Mouse (Mus musculus) heart, adult 2 months (tissue): ENCODE measurements around the gene Gm37240. TPM values are rescaled to one million over a fixed set of nuclear protein-coding genes. Genes with fewer than 3 reads are reported as not detected.
A peak's percentile ranks its signal among the peaks of the same experiment; 100 is the strongest.

Experiments
- DNase-seq, 2 experiments: peaks; one replicate each; pipeline ENCODE4 v3.0.0; 2021
- H3K27ac ChIP-seq: fragments of 200-600 bp; 2 replicates; pipeline ENCODE4 v1.8.1; 2022
- H3K27me3 ChIP-seq: fragments of 200-500 bp; 2 replicates; pipeline ENCODE4 v1.6.1; 2012; ENCODE audit warnings: mild to moderate bottlenecking, low read length, inconsistent platforms, mixed read lengths; ENCODE audit not compliant: control insufficient read depth, insufficient read depth
- H3K36me3 ChIP-seq: fragments of 200-500 bp; 2 replicates; pipeline ENCODE4 v1.6.1; 2012; ENCODE audit warnings: low read length, inconsistent platforms; ENCODE audit not compliant: control insufficient read depth, insufficient read depth
- H3K4me1 ChIP-seq: fragments of 200-500 bp; 2 replicates; pipeline ENCODE4 v1.6.1; 2011; ENCODE audit warnings: low read length; ENCODE audit not compliant: control insufficient read depth, insufficient read depth
- H3K4me3 ChIP-seq: fragments of 200-600 bp; 2 replicates; pipeline ENCODE4 v1.8.1; 2022
- H3K79me2 ChIP-seq: fragments of 200-500 bp; replicated peaks from 2 replicates; pipeline ENCODE4 v1.6.1; 2012; ENCODE audit warnings: mild to moderate bottlenecking, inconsistent platforms, low read length, moderate library complexity, mixed read lengths; ENCODE audit not compliant: control insufficient read depth, insufficient read depth
- H3K9ac ChIP-seq: fragments of 200-500 bp; 2 replicates; pipeline ENCODE4 v1.6.1; 2012; ENCODE audit warnings: low read depth, mild to moderate bottlenecking, control low read depth, inconsistent platforms, low read length, mixed read lengths
- CTCF ChIP-seq: fragments of 200-600 bp; IDR thresholded peaks from 2 replicates; pipeline ENCODE4 v1.8.1; 2022; ENCODE audit warnings: antibody characterized with exemption, mild to moderate bottlenecking, moderate library complexity
- EP300 ChIP-seq: fragments of 200-500 bp; IDR thresholded peaks from 2 replicates; pipeline ENCODE4 v1.6.1; 2011; ENCODE audit warnings: low read depth, low read length, control low read depth; ENCODE audit not compliant: insufficient read depth
- POLR2A ChIP-seq: fragments of 200-500 bp; IDR thresholded peaks from 2 replicates; pipeline ENCODE4 v1.6.1; 2011; ENCODE audit warnings: mild to moderate bottlenecking, low read depth, low read length, control low read depth; ENCODE audit not compliant: insufficient read depth
- WGBS: fragments of 180-500 bp; shearing (Covaris S2); methylation state at CpG from one replicate; pipeline ENCODE4 v1.1.7; 2018; 5-methylcytosine and 5-hydroxymethylcytosine counted together
- intact Hi-C: fragments of 180-260 bp; cut with DNase I; formaldehyde crosslinking; loops from one replicate; pipeline ENCODE4 v1.15.1; 2025
- polyA plus RNA-seq: library from polyadenylated mRNA; depleted of rRNA; stranded (reverse); fragments of >200 nt; gene quantifications from 2 replicates; pipeline ENCODE4 v1.2.3, GENCODE M21; 2012
- total RNA-seq, 2 experiments: library from RNA; stranded (reverse); gene quantifications; 2 replicates each; pipeline ENCODE4 v1.2.3; 2021

Gene Gm37240
- total and polyA plus RNA-seq, 3 experiments = 25.0 to 45.3 (median 36.6) TPM

GRCm38 (mm10) chr3:85619345-85619744 is 268.0 kb downstream of the Gm37240 start:
- Histone ChIP-seq H3K4me1 (no peaks in the 10 kb centered on the region), H3K27ac (no peak overlapping the region), H3K79me2 (no peaks in the 10 kb centered on the region), H3K9ac (no peak overlapping the region), H3K36me3 (no peaks in the 10 kb centered on the region), H3K27me3 (no peaks in the 10 kb centered on the region), H3K4me3 (no peak overlapping the region)
- intact Hi-C loops = no loop called here
- TF ChIP-seq POLR2A (no peak), CTCF (no peak), EP300 (no peak)
- WGBS = 84% methylated on average over 5 of the region's 5 CpGs
- no peak for DNase-seq

DNA sequence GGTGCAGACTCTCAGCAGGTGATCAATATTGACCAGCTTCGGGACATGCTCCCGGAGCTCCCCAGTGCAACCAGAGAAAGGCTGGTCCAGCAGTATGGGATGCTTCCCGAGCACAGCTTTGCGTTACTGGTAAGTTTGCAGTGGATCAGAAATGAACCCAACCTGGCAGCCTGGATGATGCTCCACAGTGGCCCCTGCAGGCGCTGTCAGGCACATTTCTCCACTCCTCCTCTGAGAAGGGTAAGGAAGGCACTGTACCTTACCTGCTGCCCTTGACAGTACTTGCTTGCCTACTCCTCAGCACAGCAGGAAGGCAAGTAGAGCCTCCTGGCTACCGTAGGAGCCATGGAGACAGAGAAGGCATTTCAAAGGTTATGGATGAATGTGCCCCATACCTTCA is 268.4 kb downstream of the Gm37240 start:
- Histone ChIP-seq H3K27ac (no peak overlapping the region), H3K79me2 (no peaks in the 10 kb centered on the region), H3K27me3 (no peaks in the 10 kb centered on the region), H3K36me3 (no peaks in the 10 kb centered on the region), H3K4me1 (no peaks in the 10 kb centered on the region), H3K9ac (no peak overlapping the region), H3K4me3 (no peak overlapping the region)
- intact Hi-C loops = no loop called here
- DNase-seq = no peak
- peak; percentile 49 for TF ChIP-seq CTCF
- no peak for TF ChIP-seq EP300
- no peak for TF ChIP-seq POLR2A
- WGBS = 80% methylated on average over 6 of the region's 6 CpGs

DNA sequence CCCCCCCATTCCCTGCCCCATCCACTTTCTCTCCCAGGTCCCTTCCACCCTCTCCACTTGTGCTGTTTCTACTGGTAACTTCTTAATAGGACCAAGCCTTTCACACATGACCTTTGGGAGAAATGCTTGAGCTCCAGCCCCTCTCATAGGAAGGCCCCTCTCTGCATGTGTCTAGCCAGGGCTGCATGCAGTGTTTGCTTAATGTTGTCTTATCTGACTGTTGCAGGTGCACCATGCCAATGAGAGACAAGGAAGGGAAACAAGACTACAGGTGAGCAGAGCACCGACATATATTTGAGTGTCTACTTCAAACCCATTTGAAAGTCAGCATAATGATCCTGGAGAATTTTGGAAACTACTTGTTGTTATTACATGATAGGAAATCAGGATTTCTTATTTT is 270.9 kb downstream of the Gm37240 start:
- intact Hi-C loops = no loop called here
- Histone ChIP-seq H3K9ac (no peak overlapping the region), H3K36me3 (peaks cover 3% of the 10 kb centered on the region; the same call in 1 of the 2 replicates), H3K79me2 (no peaks in the 10 kb centered on the region), H3K4me3 (no peak overlapping the region), H3K27me3 (no peaks in the 10 kb centered on the region), H3K27ac (no peak overlapping the region), H3K4me1 (no peaks in the 10 kb centered on the region)
- TF ChIP-seq POLR2A (no peak), EP300 (no peak), CTCF (no peak)
- no peak for DNase-seq
- 93% methylated on average over 1 of the region's 1 CpGs for WGBS

- TF ChIP-seq CTCF (no peak), POLR2A (no peak), EP300 (no peak)
Observed at GRCm38 (mm10) chr3:85607753-85608152, 279.6 kb downstream of the Gm37240 start.

DNA sequence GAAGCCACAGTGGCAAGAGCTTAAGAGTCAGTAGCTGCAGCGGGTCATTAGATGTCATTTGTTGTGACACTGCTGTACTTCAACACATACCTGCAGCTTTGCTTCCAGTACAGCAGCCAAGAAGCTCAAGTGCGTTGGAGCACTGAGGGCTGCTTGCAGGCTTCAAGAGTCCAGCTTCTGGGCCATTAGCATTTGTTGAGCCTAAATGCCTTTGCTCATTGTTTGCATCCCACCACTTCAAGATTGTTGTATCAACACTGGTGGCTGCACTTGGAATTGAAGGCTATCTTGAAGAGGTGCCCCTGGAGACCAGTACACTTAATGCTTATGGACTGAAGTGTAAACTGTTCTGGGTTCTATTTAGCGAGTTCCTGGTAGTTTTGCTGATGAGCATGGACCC is 280.4 kb downstream of the Gm37240 start:
- H3K4me3 ChIP-seq = no peak overlapping the region
- intact Hi-C loops = no loop called here
- H3K27ac ChIP-seq = no peak overlapping the region
- no peak for DNase-seq
- H3K4me1 ChIP-seq = no peaks in the 10 kb centered on the region; the same call in 1 of the 2 replicates
- H3K36me3 ChIP-seq = no peaks in the 10 kb centered on the region
- TF ChIP-seq EP300 = no peak
- no peak for TF ChIP-seq CTCF
- no peak for TF ChIP-seq POLR2A
- H3K27me3 ChIP-seq = no peaks in the 10 kb centered on the region
- WGBS = 86% methylated on average over 3 of the region's 3 CpGs
- H3K9ac ChIP-seq = no peak overlapping the region
- no peaks in the 10 kb centered on the region for H3K79me2 ChIP-seq

More at GRCm38 (mm10) chr3:85607753-85608152, 279.6 kb downstream of the Gm37240 start:
- no peak for DNase-seq
- no peak overlapping the region for H3K4me3 ChIP-seq
- H3K9ac ChIP-seq = no peak overlapping the region
- intact Hi-C loops = no loop called here
- H3K79me2 ChIP-seq = no peaks in the 10 kb centered on the region
- no peaks in the 10 kb centered on the region for H3K27me3 ChIP-seq
- peaks cover 3% of the 10 kb centered on the region; the same call in 1 of the 2 replicates for H3K36me3 ChIP-seq
- no peak overlapping the region for H3K27ac ChIP-seq
- no peaks in the 10 kb centered on the region; the same call in 1 of the 2 replicates for H3K4me1 ChIP-seq
- WGBS = 96% methylated on average over 2 of the region's 2 CpGs

GRCm38 (mm10) chr3:85603811-85604210 is 283.5 kb downstream of the Gm37240 start:
- Histone ChIP-seq H3K27ac (no peak overlapping the region), H3K27me3 (no peaks in the 10 kb centered on the region), H3K9ac (no peak overlapping the region), H3K79me2 (no peaks in the 10 kb centered on the region), H3K4me1 (no peaks in the 10 kb centered on the region; the same call in 1 of the 2 replicates), H3K4me3 (no peak overlapping the region), H3K36me3 (no peaks in the 10 kb centered on the region)
- intact Hi-C loops = no loop called here
- no peak for DNase-seq
- WGBS = 86% methylated on average over 1 of the region's 1 CpGs
- TF ChIP-seq EP300 = no peak
- TF ChIP-seq CTCF = no peak
- no peak for TF ChIP-seq POLR2A
